Mouse (Mus musculus): ENCODE results near the gene Baiap3. TPM values are rescaled to one million over a fixed set of nuclear protein-coding genes. Genes with fewer than 3 reads are reported as not detected.
"Not testable (repeated sequence)": the region's sequence is repeated elsewhere in the genome, so short reads cannot be mapped to it uniquely, and the experiment has no call there.

Gene Baiap3
- polyA plus RNA-seq, 1 experiment from 2014 or later = 1.3 TPM

GRCm38 (mm10) chr17:25235635-25236034, 20.5 kb downstream of the Baiap3 start:
- DNase-seq (ENCODE audit: low spot score) = no peak
- Histone ChIP-seq H3K36me3 (peaks cover 40% of the 10 kb centered on the region), H3K27me3 (ENCODE audit: insufficient read depth, poor library complexity, severe bottlenecking) (no peaks in the 10 kb centered on the region), H3K9me3 (no peaks in the 10 kb centered on the region), H3K27ac (no peak overlapping the region), H3K4me1 (peaks cover 12% of the 10 kb centered on the region), H3K4me3 (no peak overlapping the region)
- 81% methylated on average over 9 of the region's 9 CpGs for WGBS

GRCm38 (mm10) chr17:25231621-25232020, 24.5 kb downstream of the Baiap3 start:
- H3K9me3 ChIP-seq; H3K4me1 ChIP-seq; H3K27me3 ChIP-seq (ENCODE audit: insufficient read depth, poor library complexity, severe bottlenecking); H3K4me3 ChIP-seq; DNase-seq (ENCODE audit: low spot score); H3K27ac ChIP-seq: not testable (repeated sequence)
- H3K36me3 ChIP-seq = peaks cover 63% of the 10 kb centered on the region
- 92% methylated on average over 8 of the region's 11 CpGs for WGBS

GRCm38 (mm10) chr17:25230700-25231099, 25.5 kb downstream of the Baiap3 start:
- Histone ChIP-seq H3K27ac (no peak overlapping the region), H3K27me3 (ENCODE audit: insufficient read depth, poor library complexity, severe bottlenecking) (no peaks in the 10 kb centered on the region), H3K9me3 (no peaks in the 10 kb centered on the region), H3K4me3 (no peak overlapping the region), H3K4me1 (0 out of 2 replicates have a peak, but pooled peaks cover 5% of the 10 kb centered on the region), H3K36me3 (peaks cover 60% of the 10 kb centered on the region)
- no peak for DNase-seq (ENCODE audit: low spot score)
- 98% methylated on average over 3 of the region's 3 CpGs for WGBS

- not testable (repeated sequence) for H3K4me1 ChIP-seq; DNase-seq (ENCODE audit: low spot score); H3K27me3 ChIP-seq (ENCODE audit: insufficient read depth, poor library complexity, severe bottlenecking); H3K27ac ChIP-seq; H3K9me3 ChIP-seq; H3K4me3 ChIP-seq
- WGBS = 79% methylated on average over 17 of the region's 17 CpGs
- peaks cover 55% of the 10 kb centered on the region for H3K36me3 ChIP-seq
Observed at GRCm38 (mm10) chr17:25230014-25230655, 26.0 kb downstream of the Baiap3 start.

GRCm38 (mm10) chr17:25227991-25228390, 28.2 kb downstream of the Baiap3 start:
- 86% methylated on average over 5 of the region's 5 CpGs for WGBS
- peaks cover 46% of the 10 kb centered on the region for H3K36me3 ChIP-seq
- H3K9me3 ChIP-seq = no peaks in the 10 kb centered on the region

DNA sequence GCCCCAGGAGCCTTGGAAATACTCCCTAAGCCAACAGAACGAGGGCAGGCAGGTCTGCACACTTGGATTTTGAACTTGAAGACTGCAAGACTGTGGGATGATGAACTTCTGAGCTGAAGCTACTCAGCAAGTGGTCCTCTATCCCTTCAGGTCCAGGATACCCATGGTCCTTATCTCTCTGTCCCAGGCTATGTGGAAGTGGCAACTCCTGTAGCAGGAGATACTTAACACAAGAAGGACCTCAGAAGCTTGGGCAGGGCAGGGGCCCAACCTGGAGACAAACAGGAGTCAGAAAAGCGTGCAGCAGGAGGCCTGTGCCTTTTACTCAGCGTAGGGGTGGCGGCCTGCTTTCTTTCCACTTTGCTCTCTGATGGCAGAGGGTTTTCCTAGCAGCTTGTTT, 30.5 kb downstream of the Baiap3 start:
- H3K27me3 ChIP-seq (ENCODE audit: insufficient read depth, poor library complexity, severe bottlenecking) = no peaks in the 10 kb centered on the region
- no peak overlapping the region for H3K4me3 ChIP-seq
- H3K9me3 ChIP-seq = no peaks in the 10 kb centered on the region
- whole genome bisulfite sequencing = 80% methylated on average over 4 of the region's 4 CpGs
- H3K36me3 ChIP-seq = peaks cover 38% of the 10 kb centered on the region
- H3K4me1 ChIP-seq = peaks cover 25% of the 10 kb centered on the region
- no peak overlapping the region for H3K27ac ChIP-seq
- no peak for DNase-seq (ENCODE audit: low spot score)

More at GRCm38 (mm10) chr17:25227991-25228390, 28.2 kb downstream of the Baiap3 start:
- Histone ChIP-seq H3K27ac (no peak overlapping the region), H3K27me3 (ENCODE audit: insufficient read depth, poor library complexity, severe bottlenecking) (no peaks in the 10 kb centered on the region), H3K4me3 (no peak overlapping the region), H3K4me1 (peaks cover 9% of the 10 kb centered on the region; the same call in 1 of the 2 replicates)
- DNase-seq (ENCODE audit: low spot score) = no peak

DNA sequence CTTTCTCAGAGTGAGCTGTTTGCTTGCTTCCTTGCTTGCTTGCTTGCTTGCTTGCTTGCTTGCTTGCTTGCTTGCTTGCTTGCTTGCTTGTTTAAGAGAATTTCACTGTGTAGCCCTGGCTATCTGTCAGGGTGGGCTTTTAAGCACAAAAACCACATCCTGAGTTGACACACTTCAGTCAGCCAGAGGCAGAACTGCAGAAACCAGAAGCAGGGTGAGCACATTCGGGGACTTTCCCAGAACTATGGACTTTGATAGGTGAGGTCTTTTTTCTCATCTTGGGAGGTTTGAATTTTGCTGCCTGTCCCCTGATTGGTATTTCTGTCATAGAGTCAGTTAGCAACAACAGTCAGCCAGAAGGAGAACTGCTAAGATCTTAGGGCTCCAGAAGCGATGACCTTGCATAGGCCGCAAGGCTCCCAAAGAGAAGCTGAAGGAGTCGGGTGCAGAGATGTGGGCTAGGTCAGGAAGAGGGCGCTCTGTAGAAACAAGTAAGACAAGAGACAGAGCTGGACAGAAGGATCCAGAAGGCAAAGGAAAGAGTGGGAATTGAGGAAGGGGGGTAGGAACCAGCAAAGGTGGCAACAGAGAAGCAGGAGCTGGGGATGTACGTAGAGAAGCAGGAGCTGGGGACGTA, 31.5 kb downstream of the Baiap3 start:
- H3K4me1 ChIP-seq = peaks cover 26% of the 10 kb centered on the region
- peak overlapping the region; percentile 5; the same call in 1 of the 2 replicates for H3K4me3 ChIP-seq
- DNase-seq (ENCODE audit: low spot score) = no peak
- peaks cover 38% of the 10 kb centered on the region for H3K36me3 ChIP-seq
- no peaks in the 10 kb centered on the region for H3K9me3 ChIP-seq
- H3K27ac ChIP-seq = no peak overlapping the region; the same call in 1 of the 2 replicates
- 87% methylated on average over 7 of the region's 7 CpGs for WGBS
- no peaks in the 10 kb centered on the region for H3K27me3 ChIP-seq (ENCODE audit: insufficient read depth, poor library complexity, severe bottlenecking)

DNA sequence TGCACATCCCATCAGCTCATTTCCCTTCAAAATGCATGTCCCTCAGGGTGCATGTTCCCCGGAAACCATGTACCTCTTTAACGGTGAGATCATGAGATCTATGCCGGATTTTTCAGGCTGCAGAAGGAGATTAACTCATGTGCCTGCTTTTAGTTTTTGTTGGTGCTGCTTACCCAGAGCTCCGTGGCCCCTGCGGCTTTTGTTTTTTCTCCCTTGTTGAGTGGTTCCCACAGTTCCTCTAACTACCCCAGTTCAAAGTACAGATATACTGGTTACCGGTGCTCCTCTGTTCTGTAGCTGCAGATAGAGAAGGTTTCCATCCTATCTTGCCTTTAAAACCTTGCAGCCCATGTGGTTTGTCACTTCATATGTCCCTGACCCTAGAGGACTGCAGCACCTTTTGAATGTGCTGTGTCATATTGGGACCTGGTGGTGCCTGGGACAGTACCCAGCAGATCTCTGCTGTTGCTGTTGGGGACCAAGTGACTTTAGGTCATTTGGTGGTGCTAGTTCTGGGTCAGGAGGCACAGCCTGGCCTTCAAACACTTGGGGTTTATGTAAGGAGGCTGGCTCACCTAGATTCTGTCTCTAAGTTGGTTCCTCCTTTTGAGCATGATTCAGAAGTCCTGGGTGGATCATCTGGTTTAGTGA, 33.1 kb downstream of the Baiap3 start:
- H3K36me3 ChIP-seq = peaks cover 33% of the 10 kb centered on the region
- H3K9me3 ChIP-seq = no peaks in the 10 kb centered on the region
- H3K4me1 ChIP-seq = peaks cover 26% of the 10 kb centered on the region
- H3K27me3 ChIP-seq (ENCODE audit: insufficient read depth, poor library complexity, severe bottlenecking) = no peaks in the 10 kb centered on the region
- 47% methylated on average over 6 of the region's 6 CpGs for WGBS
- H3K4me3 ChIP-seq = peak overlapping the region; percentile 67
- peak overlapping the region; percentile 77 for H3K27ac ChIP-seq
- DNase-seq (ENCODE audit: low spot score) = no peak

DNA sequence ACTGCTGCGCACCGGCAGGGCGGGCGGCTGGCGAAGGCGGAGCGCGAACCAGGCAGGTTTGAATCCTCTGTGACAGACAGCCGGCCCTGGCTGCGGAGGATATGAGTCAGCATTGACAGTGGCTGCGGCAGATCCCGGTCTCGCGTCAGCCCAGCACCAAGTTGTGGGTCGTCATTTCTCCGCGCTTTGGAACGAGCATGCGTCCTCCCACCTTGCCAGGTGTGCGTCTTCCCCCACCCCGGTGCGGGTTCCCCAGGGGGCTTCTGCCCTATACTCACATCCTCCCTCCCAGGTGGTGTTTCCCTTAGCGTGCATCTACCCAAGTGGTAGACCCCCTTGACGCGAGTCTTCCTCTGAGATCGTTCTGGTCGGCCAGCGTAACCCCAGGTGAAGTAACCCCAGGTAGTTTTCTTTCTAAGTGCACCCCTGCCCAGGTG, 33.6 kb downstream of the Baiap3 start:
- not testable (repeated sequence) for DNase-seq (ENCODE audit: low spot score); H3K27me3 ChIP-seq (ENCODE audit: insufficient read depth, poor library complexity, severe bottlenecking); H3K9me3 ChIP-seq
- Histone ChIP-seq H3K27ac (peak overlapping the region; percentile 77), H3K4me1 (peaks cover 26% of the 10 kb centered on the region), H3K4me3 (peak overlapping the region; percentile 67), H3K36me3 (peaks cover 32% of the 10 kb centered on the region)
- 8% methylated on average over 20 of the region's 28 CpGs for WGBS

DNA sequence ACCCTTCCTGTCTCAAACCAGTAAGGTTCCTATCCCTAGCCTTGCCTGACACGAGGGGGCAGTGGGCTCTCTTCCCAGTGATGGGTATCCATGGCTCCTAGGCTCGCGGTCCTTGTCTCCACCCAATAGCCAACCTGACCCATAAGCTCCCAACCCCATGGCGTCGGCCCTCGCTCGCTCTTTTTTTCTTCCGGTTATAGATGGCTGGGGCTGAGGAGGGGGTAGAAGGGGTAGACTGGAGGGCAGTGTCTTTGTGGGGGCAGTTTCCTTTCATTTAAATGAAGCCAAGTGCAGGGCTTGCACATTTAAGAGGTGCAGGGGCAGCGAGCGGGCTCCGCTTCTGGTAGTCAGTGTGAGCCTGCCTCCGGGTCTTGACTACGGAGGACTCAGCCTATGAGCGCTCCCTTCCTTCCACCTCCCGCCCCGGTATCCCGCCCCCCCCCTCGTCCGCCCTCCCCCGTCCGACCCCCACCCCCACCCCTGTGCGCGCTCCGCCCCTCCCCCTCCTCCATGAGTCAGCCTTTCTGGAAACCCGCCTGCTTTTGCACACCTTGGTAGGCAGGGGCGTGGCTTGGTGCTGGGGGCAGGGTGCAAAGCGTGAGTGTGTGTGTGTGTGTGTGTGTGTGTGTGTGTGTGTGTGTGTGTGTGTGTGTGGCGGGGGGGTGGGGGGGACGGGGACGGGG, 34.2 kb downstream of the Baiap3 start:
- DNase-seq (ENCODE audit: low spot score) = peak; percentile 90
- Histone ChIP-seq H3K4me3 (peak overlapping the region; percentile 67), H3K36me3 (peaks cover 34% of the 10 kb centered on the region), H3K27me3 (ENCODE audit: insufficient read depth, poor library complexity, severe bottlenecking) (no peaks in the 10 kb centered on the region), H3K4me1 (peaks cover 26% of the 10 kb centered on the region), H3K27ac (peak overlapping the region; percentile 84), H3K9me3 (no peaks in the 10 kb centered on the region)
- WGBS = under 1% methylated on average over 21 of the region's 30 CpGs

DNA sequence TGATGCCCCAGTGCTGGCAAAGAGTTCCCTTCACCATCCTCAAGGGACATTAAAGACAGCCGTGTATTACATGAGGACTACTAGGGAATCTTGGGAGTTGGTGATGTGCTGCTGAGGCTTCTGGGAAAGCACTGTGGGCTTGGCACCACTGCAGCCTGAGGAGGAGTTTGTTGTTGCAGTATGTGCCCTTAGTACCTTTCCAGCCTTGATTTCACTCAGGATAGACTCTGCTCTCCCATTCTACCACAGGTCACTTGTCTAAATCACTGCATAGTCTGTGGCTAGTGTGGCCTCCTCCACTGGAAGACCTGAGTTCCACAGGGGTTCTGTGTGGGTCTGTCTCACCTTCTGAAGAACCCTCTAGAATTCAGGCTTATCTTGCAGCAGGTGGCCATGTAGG, 35.4 kb downstream of the Baiap3 start:
- peaks cover 21% of the 10 kb centered on the region for H3K4me1 ChIP-seq
- H3K36me3 ChIP-seq = peaks cover 32% of the 10 kb centered on the region
- H3K27me3 ChIP-seq (ENCODE audit: insufficient read depth, poor library complexity, severe bottlenecking) = no peaks in the 10 kb centered on the region
- no peaks in the 10 kb centered on the region for H3K9me3 ChIP-seq
- no peak overlapping the region for H3K4me3 ChIP-seq
- WGBS = 86% methylated on average over 1 of the region's 1 CpGs
- DNase-seq (ENCODE audit: low spot score) = no peak
- no peak overlapping the region; the same call in 1 of the 2 replicates for H3K27ac ChIP-seq

- WGBS = 91% methylated on average over 15 of the region's 15 CpGs
- Histone ChIP-seq H3K9me3 (no peaks in the 10 kb centered on the region), H3K27ac (no peak overlapping the region), H3K4me3 (no peak overlapping the region), H3K27me3 (ENCODE audit: insufficient read depth, poor library complexity, severe bottlenecking) (no peaks in the 10 kb centered on the region), H3K4me1 (peaks cover 21% of the 10 kb centered on the region), H3K36me3 (peaks cover 42% of the 10 kb centered on the region)
- no peak for DNase-seq (ENCODE audit: low spot score)
Observed at GRCm38 (mm10) chr17:25219492-25220295, 36.5 kb downstream of the Baiap3 start.
